Mouse (Mus musculus) CH12.LX (cell line): ENCODE measurements around the gene Ifi202b.
"Not testable (repeated sequence)": the region's sequence is repeated elsewhere in the genome, so short reads cannot be mapped to it uniquely, and the experiment has no call there.

Experiments used
- CTCF ChIP-seq, 2 experiments: IDR thresholded peaks in 1 of 2; conservative IDR thresholded peaks in 1 of 2; 2 replicates each; pipeline ENCODE4 v1.5.1; 2011 to 2012; ENCODE audit warnings: low read depth in 2 of 2, low read length in 2 of 2, improper control_type of control experiment in 1 of 2, inconsistent platforms in 1 of 2, mild to moderate bottlenecking in 1 of 2, moderate library complexity in 1 of 2
- KAT2A ChIP-seq: IDR thresholded peaks from 2 replicates; pipeline ENCODE4 v1.6.1; 2012; ENCODE audit warnings: low read length, improper control_type of control experiment, inconsistent platforms; ENCODE audit not compliant: insufficient replicate concordance
- PAX5 ChIP-seq: IDR thresholded peaks from 2 replicates; pipeline ENCODE4 v1.6.1; 2012; ENCODE audit warnings: low read length, inconsistent platforms, mixed read lengths
- USF2 ChIP-seq: conservative IDR thresholded peaks from 2 replicates; pipeline ENCODE4 v1.6.1; 2011; ENCODE audit warnings: low read depth, low read length, improper control_type of control experiment

DNA sequence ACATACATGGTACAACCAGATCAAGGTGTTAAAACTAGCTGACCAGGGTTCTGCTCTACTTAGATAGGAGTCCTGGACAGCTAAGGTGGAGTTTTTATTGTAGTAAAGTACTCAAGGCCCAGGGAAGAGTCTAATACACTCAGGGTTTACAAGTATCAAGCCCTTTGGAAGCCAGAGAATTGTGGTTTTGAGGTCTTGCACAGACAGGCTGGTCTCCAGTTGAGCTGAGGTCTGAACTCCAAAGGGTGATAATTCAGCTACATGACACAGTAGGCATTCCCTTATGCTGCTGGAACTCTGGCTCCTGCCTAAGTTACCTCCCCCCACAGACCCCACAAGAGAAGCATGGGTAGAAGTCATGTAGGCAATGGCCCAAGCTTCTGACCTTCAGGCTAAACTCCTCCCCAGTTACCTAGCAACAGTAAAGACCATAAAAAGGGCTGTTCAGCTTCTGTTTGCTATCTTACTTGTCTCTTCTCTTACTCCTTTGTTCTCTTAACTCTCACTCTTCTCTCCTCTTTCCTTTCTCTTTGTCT lies 69.2 kb downstream of the Ifi202b start:
- TF ChIP-seq CTCF (conservative IDR thresholded peaks at IDR 0.05 in 1 of 2, IDR thresholded peaks at IDR 0.05 in 1 of 2; ENCODE audit: low read depth in 2 of 2, low read length in 2 of 2); KAT2A; PAX5; USF2: not testable (repeated sequence)
